Mouse (Mus musculus) midbrain, embryonic 15.5 days (tissue): ENCODE measurements around the gene Nfam1. TPM values are rescaled to one million over a fixed set of nuclear protein-coding genes. Genes with fewer than 3 reads are reported as not detected.
"Not testable (repeated sequence)": the region's sequence is repeated elsewhere in the genome, so short reads cannot be mapped to it uniquely, and the experiment has no call there.

Experiments used
- ATAC-seq: fragments of 200-750 bp; cut with Nextera tagmentation; replicated peaks from 2 replicates; pipeline ENCODE4 v1.8.0; 2017; ENCODE audit warnings: moderate TSS enrichment
- H3K27ac ChIP-seq: fragments of 300-500 bp; sonication (generic); 2 replicates; pipeline ENCODE4 v1.5.1; 2015; ENCODE audit warnings: mild to moderate bottlenecking, inconsistent platforms
- H3K27me3 ChIP-seq: fragments of 300-500 bp; sonication (generic); replicated peaks from 2 replicates; pipeline ENCODE4 v1.6.1; 2015; ENCODE audit warnings: inconsistent platforms
- H3K36me3 ChIP-seq: fragments of 300-500 bp; sonication (generic); replicated peaks from 2 replicates; pipeline ENCODE4 v1.6.1; 2015; ENCODE audit warnings: inconsistent platforms
- H3K4me1 ChIP-seq: fragments of 300-500 bp; sonication (generic); 2 replicates; pipeline ENCODE4 v1.6.1; 2015; ENCODE audit warnings: inconsistent platforms
- H3K4me2 ChIP-seq: fragments of 300-500 bp; sonication (generic); 2 replicates; pipeline ENCODE4 v1.6.1; 2015; ENCODE audit warnings: inconsistent platforms, mild to moderate bottlenecking, moderate library complexity
- H3K4me3 ChIP-seq: fragments of 300-500 bp; sonication (generic); 2 replicates; pipeline ENCODE4 v1.5.1; 2015; ENCODE audit warnings: mild to moderate bottlenecking, inconsistent platforms
- H3K9ac ChIP-seq: fragments of 300-500 bp; sonication (generic); 2 replicates; pipeline ENCODE4 v1.6.1; 2015; ENCODE audit warnings: mild to moderate bottlenecking, inconsistent platforms
- H3K9me3 ChIP-seq: fragments of 300-500 bp; sonication (generic); 2 replicates; pipeline ENCODE4 v1.6.1; 2016; ENCODE audit warnings: inconsistent platforms
- WGBS: fragments of 180-500 bp; shearing (Covaris S2); methylation state at CpG from one replicate; pipeline ENCODE4 v1.1.7; 2015; ENCODE audit warnings: mixed read lengths; 5-methylcytosine and 5-hydroxymethylcytosine counted together
- polyA plus RNA-seq: library from polyadenylated mRNA; unstranded; fragments of >200 nt; fragmentation: Nextera tagmentation; extraction: Ambion mirVana; gene quantifications from 2 replicates; pipeline ENCODE4 v1.2.1, GENCODE M21; 2015

Gene Nfam1
- polyA plus RNA-seq, 1 experiment from 2014 or later, result 2.9 TPM

DNA sequence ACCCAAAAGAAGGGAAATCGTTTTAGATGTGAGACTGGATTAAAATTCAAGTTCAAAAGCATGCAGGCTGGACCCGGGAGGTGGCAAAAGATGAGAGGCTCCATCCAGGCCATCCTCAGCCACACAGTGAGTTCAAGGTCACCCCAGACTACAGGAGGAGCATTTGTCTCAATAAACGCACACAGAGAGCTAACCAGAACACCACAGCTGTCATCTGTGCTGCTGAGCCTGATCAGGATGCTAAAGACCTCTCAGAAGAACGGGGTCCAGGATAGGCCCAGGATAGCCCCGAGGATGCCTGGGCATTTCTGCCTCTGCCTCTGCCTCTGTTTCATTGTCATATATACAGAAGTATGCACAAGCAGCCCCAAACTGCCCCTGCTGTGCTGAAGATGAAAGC is 22.5 kb upstream of the Nfam1 start:
- ATAC-seq, result 0 out of 2 replicates have a peak, but pooled peaks have one; percentile 11
- 30% methylated on average over 5 of the region's 5 CpGs for WGBS

DNA sequence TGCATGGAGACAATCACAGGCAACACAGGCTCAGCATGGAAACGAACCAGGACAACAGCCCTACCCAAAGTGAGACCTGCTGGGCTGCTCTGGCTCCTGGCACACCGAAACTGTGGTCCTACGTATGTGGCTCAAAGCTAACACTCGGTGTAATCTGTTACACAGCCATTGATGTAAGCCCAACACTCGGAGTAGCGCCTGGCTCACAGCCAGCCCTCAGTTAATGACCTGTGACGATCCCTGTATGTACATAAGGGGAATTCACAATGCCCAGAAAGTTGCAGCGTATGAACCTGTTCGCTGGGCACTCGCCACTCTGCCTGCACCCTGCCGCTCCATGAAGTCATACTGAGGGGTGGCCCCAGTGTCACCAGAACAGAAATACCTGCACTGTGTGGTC is 20.2 kb upstream of the Nfam1 start:
- H3K27me3 ChIP-seq, result no peaks in the 10 kb centered on the region
- no peaks in the 10 kb centered on the region for H3K9me3 ChIP-seq
- no peak overlapping the region for H3K9ac ChIP-seq
- peaks cover 40% of the 10 kb centered on the region for H3K4me1 ChIP-seq
- ATAC-seq, result no peak
- H3K4me3 ChIP-seq, result no peak overlapping the region
- H3K36me3 ChIP-seq, result no peaks in the 10 kb centered on the region
- 36% methylated on average over 11 of the region's 11 CpGs for WGBS
- H3K4me2 ChIP-seq, result no peak overlapping the region
- H3K27ac ChIP-seq, result no peak overlapping the region

More for the DNA sequence above, 22.5 kb upstream of the Nfam1 start:
- Histone ChIP-seq H3K27me3 (no peaks in the 10 kb centered on the region), H3K4me3 (no peak overlapping the region), H3K36me3 (no peaks in the 10 kb centered on the region), H3K4me1 (peaks cover 56% of the 10 kb centered on the region), H3K4me2 (no peak overlapping the region), H3K27ac (peak overlapping the region; percentile 93), H3K9me3 (no peaks in the 10 kb centered on the region), H3K9ac (no peak overlapping the region)

DNA sequence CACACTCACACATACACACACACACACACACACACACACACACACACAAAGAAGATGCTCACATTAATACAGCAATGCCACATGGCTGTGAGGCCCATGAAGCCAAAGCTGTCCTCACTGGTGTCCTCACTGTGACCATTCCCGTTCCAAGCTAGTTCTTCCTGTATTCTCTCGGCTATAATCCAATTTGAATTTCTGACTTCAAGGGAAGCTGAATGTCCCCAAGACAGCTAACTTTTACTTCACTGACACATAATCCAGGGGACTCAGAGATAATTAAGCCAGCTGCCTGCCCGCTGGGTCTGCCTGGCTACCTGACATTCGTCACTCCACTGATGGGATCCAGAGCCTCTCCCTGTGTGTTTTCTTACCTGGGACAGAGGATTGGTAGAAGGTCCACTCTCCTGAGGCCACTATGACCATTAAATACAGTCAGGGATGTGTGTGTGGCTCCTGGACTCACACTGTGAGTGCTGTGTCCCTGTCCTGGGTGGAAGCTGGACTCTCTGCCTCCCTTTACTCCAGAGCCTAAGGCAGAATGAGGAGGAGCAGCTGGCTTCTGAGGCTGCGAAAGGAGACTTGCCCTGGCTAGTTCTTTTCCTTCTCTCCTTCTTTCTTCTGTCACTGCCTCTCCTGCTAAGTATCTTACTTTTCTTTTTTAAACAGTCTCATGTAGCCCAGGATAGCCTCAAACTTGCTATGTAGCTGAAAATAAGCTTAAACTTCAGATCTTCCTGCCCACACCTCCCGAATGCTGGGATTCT is 19.4 kb upstream of the Nfam1 start:
- Histone ChIP-seq H3K4me1 (peaks cover 36% of the 10 kb centered on the region), H3K27ac (no peak overlapping the region), H3K36me3 (no peaks in the 10 kb centered on the region), H3K4me3 (no peak overlapping the region), H3K9me3 (no peaks in the 10 kb centered on the region), H3K4me2 (no peak overlapping the region), H3K27me3 (no peaks in the 10 kb centered on the region), H3K9ac (no peak overlapping the region)
- ATAC-seq, result no peak
- WGBS, result 58% methylated on average over 6 of the region's 6 CpGs

DNA sequence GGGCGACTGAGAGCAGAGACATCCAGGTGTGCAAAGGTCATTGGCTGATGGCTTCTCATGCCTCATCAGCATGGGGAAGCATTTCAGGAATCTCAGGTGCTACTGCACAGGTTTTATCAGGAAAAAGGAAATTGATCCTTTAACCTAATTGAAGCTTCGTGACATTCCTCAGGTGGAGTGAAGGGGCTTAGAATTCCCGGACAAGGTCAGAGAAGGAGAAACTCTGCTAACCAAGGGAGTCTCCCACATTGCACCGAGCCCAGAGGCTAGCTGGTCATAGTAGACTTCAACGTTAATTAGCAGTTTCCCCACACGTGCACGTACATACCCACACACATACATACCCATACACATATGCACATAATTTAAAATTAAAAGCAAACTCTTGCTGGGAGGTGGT is 13.6 kb upstream of the Nfam1 start:
- no peaks in the 10 kb centered on the region for H3K27me3 ChIP-seq
- peaks cover 27% of the 10 kb centered on the region for H3K4me1 ChIP-seq
- H3K9me3 ChIP-seq, result no peaks in the 10 kb centered on the region
- H3K4me3 ChIP-seq, result no peak overlapping the region
- WGBS, result 86% methylated on average over 7 of the region's 7 CpGs
- no peak overlapping the region for H3K9ac ChIP-seq
- H3K36me3 ChIP-seq, result no peaks in the 10 kb centered on the region
- ATAC-seq, result no peak
- H3K27ac ChIP-seq, result no peak overlapping the region
- H3K4me2 ChIP-seq, result no peak overlapping the region

DNA sequence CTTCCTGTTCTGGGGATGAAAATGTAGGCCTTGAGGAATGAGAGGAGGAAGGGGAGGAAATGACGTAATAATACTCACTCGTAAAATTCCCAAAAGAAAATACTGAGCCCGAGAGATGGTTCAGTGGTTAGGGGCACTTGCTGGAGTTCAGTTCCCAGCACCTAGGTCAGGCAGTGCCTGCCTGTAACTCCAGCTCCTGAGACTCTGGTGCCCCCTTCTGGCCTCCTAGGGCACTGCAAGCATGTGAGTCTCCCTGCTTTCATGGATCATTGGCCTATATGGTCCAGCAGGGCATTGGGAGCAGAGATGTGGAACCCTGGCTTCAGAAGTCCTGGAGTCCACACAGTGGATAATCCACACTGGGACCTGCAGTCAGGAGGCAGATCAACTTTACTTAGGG is 13.2 kb upstream of the Nfam1 start:
- H3K36me3 ChIP-seq, result no peaks in the 10 kb centered on the region
- 93% methylated on average over 3 of the region's 3 CpGs for WGBS
- no peaks in the 10 kb centered on the region for H3K27me3 ChIP-seq
- no peak for ATAC-seq
- H3K4me1 ChIP-seq, result peaks cover 29% of the 10 kb centered on the region
- H3K9me3 ChIP-seq, result no peaks in the 10 kb centered on the region
- H3K27ac ChIP-seq, result no peak overlapping the region
- H3K4me2 ChIP-seq, result no peak overlapping the region
- no peak overlapping the region for H3K4me3 ChIP-seq
- no peak overlapping the region for H3K9ac ChIP-seq

DNA sequence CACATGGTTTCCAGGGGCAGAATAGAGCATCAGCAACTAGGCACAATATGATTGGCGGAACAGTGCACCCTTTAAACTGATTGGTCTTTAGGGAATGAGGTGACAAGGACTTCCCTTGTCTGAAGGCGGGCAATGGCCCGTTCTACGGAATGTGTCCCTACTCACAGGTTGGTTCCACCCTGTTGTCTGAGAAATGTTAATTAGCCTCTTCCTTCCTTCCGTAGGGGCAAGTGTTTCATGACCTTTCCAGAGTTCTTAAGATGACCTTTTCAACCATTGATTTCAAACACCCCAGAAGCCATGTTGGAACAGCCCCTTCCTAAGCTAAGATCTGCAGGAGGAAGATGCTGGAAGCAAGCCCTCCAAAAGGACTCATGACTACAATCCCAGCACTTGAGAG is 12.5 kb upstream of the Nfam1 start:
- not testable (repeated sequence) for H3K9me3 ChIP-seq, H3K9ac ChIP-seq, ATAC-seq, H3K27me3 ChIP-seq, H3K4me2 ChIP-seq, H3K36me3 ChIP-seq, H3K4me3 ChIP-seq, H3K27ac ChIP-seq
- H3K4me1 ChIP-seq, result peaks cover 31% of the 10 kb centered on the region
- WGBS, result 91% methylated on average over 5 of the region's 5 CpGs

DNA sequence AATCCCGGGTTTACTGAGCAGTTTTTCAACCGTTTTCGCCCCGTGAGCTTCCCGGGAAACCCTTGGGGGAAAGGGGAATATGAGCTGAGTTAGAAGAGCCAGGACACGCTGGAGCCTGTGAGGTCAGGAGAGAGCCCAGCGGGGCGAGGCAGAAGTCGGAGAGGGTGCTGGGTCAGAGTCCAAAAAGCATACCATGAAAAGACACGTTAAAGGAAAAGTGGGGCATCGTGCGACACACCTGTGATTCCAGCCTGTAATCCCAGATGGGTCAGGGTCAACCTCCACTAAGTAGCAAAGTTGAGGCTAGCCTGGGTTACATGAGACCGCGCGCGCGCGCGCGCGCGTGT is 10.2 kb upstream of the Nfam1 start:
- H3K9ac ChIP-seq, result peak overlapping the region; percentile 33
- H3K27me3 ChIP-seq, result no peaks in the 10 kb centered on the region; the same call in 1 of the 2 replicates
- H3K4me1 ChIP-seq, result peaks cover 40% of the 10 kb centered on the region
- 0 out of 2 replicates have a peak, but pooled peaks have one; percentile 3 for ATAC-seq
- no peaks in the 10 kb centered on the region for H3K9me3 ChIP-seq
- H3K27ac ChIP-seq, result peak overlapping the region; percentile 81
- 61% methylated on average over 22 of the region's 22 CpGs for WGBS
- peak overlapping the region; percentile 14 for H3K4me3 ChIP-seq
- peak overlapping the region; percentile 42 for H3K4me2 ChIP-seq
- H3K36me3 ChIP-seq, result no peaks in the 10 kb centered on the region

DNA sequence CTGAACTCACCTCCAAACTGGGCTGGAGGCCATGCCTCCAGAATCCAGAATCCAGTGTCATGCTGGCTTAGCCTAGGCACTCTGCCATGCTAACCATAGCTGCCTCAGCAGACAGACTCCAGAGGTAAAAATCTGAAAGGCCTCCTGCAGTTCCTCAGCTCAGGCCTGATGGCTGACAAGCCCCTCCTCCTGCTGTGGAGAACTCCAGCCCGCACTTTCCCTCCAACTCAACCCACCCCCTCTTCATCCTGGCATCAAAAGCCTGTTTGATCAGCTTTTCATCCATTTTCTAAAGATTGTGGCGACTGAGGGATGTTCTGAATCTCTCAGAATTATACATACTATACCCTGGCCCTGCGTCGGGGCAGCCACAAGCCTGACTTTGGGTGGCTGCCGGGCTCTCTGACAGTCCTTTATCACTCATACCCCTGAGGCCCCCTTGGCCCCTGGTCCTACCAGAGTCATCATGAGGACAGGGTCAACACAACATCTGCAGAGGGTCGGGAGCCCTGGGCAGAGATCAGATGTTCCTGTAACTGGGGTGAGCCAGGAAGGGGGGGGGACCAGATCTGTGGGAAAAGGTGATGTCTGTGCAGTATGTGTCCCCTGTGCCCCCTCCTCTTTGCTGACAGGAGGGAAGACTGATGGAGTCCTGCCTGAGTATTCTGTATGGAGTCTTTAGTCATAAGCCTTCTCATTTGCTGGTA is 9.7 kb upstream of the Nfam1 start:
- H3K4me3 ChIP-seq, result peak overlapping the region; percentile 14
- peaks cover 43% of the 10 kb centered on the region for H3K4me1 ChIP-seq
- 1% methylated on average over 6 of the region's 6 CpGs for WGBS
- H3K9me3 ChIP-seq, result no peaks in the 10 kb centered on the region
- peak; percentile 74 for ATAC-seq
- H3K36me3 ChIP-seq, result no peaks in the 10 kb centered on the region
- H3K9ac ChIP-seq, result peak overlapping the region; percentile 33
- no peaks in the 10 kb centered on the region; the same call in 1 of the 2 replicates for H3K27me3 ChIP-seq
- peak overlapping the region; percentile 81 for H3K27ac ChIP-seq
- H3K4me2 ChIP-seq, result peak overlapping the region; percentile 42

DNA sequence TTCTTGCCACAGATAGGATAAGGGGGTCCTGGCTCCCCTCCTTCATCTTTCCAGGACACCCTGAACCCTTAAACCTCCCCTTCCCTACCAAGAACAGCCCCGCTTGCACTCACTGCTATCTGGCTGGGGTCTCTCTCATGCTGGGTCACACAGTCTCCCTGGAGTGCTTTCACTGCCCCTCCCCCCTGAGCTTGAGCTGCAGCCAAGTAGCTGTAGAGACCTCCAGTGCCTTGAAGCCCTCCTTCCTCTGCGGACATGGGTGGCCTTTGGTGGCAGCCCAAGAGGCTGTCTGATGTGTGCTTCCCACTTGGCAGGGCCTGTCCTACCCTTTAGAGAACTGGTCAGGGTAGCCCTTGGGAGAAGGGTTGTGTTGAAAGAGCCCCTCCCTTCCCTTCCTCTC is 7.0 kb upstream of the Nfam1 start:
- no peak for ATAC-seq
- WGBS, result 38% methylated on average over 2 of the region's 2 CpGs
- peaks cover 55% of the 10 kb centered on the region for H3K4me1 ChIP-seq

DNA sequence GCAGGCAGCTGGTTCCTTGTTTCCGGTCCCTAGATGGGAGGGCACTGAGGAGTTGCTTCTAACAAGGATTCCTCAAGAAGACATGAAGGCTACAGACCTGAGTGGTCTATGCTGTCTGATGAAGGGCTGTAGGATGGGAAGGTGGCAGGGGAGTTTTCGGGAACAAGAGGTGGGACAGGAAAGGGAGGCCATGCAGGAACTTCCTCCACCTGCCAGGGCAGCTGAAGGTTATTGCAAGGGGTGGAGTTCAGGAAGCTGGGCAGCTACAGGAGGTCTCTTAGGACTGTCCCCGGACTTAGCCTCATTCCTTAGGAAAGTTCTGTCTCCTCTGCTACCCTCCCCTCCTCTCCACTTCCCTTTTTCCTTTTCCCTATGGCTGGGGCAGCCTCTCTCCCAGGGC is 5.7 kb upstream of the Nfam1 start:
- H3K4me2 ChIP-seq, result no peak overlapping the region
- H3K9me3 ChIP-seq, result no peaks in the 10 kb centered on the region
- H3K27me3 ChIP-seq, result peaks cover 8% of the 10 kb centered on the region; the same call in 1 of the 2 replicates
- H3K4me3 ChIP-seq, result no peak overlapping the region
- peaks cover 61% of the 10 kb centered on the region for H3K4me1 ChIP-seq
- no peak for ATAC-seq
- no peak overlapping the region for H3K9ac ChIP-seq
- H3K27ac ChIP-seq, result no peak overlapping the region
- WGBS, result 63% methylated on average over 3 of the region's 3 CpGs
- H3K36me3 ChIP-seq, result no peaks in the 10 kb centered on the region

More for the DNA sequence above, 7.0 kb upstream of the Nfam1 start:
- Histone ChIP-seq H3K27ac (no peak overlapping the region), H3K9me3 (no peaks in the 10 kb centered on the region), H3K4me3 (no peak overlapping the region), H3K27me3 (peaks cover 8% of the 10 kb centered on the region; the same call in 1 of the 2 replicates), H3K4me2 (no peak overlapping the region), H3K36me3 (no peaks in the 10 kb centered on the region), H3K9ac (no peak overlapping the region)

DNA sequence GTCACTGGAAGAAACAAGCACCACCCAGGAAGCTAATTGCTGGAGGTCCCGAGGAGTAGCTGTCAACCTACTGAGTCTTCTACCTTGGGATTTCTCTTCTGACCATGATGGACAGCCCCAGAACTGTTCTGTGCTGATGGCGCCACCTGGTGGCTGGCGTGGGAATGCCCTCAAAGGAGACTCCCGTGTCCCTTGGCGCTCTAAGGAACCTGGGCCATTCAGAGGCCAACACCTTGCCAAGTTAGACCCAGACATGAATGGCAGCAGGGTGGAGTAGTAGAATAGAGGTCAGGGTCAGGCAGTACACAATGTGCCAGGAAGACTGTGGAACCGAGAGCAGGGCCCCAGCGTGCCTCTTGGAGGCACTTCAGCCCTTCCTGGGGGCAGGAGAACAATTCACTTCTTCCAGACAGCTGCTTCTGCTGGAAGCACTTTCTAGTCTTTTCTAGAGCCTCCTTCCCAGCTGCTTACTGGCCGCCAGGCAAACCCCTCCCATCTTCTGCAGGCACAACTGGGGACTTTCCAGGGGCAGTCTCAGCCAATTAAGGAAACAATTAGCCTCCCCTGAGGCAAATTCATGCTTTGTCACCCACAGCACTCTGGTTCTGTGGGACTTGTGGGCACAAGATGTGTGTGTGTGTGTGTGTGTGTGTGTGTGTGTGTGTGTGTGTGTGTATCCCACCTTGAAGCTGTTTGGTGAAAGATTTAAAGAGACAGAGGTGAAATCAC is 4.8 kb upstream of the Nfam1 start:
- H3K9me3 ChIP-seq, result no peaks in the 10 kb centered on the region
- no peaks in the 10 kb centered on the region for H3K36me3 ChIP-seq
- H3K27me3 ChIP-seq, result peaks cover 8% of the 10 kb centered on the region; the same call in 1 of the 2 replicates
- H3K9ac ChIP-seq, result no peak overlapping the region
- ATAC-seq, result no peak; the same call in 1 of the 2 replicates
- H3K4me2 ChIP-seq, result no peak overlapping the region
- peaks cover 61% of the 10 kb centered on the region for H3K4me1 ChIP-seq
- 3% methylated on average over 8 of the region's 8 CpGs for WGBS
- no peak overlapping the region for H3K27ac ChIP-seq
- no peak overlapping the region for H3K4me3 ChIP-seq

DNA sequence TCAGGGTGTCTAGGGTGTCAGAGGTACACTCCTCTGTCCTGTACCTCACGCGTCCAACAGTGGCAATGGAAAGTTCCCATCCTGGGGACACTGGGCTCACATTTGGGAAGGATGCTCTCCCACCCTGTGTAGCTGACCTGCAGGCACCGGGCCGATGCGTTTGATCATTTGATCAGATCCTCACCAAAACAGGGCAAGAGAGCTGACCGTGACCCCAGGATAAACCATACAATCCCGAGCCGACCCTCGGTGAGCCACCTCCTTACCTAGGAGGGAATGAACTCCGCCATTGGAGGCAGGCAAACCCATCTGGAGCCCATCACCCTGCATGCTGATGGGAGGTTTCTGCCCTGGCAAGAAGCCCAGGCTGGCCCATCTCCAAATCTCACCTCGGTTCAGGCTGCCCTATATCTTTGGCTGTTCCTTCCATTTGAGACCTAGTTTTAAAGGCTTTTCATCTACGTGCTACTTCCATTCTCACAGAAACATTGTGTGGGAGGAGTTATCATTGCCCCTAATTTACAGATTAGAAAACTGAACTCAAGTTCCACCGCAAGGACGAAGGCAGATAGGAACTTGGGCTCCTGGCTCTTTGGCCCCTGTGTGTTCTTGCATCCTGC is 3.9 kb upstream of the Nfam1 start:
- no peak overlapping the region for H3K4me3 ChIP-seq
- 75% methylated on average over 14 of the region's 14 CpGs for WGBS
- no peak for ATAC-seq
- H3K9ac ChIP-seq, result no peak overlapping the region
- H3K27ac ChIP-seq, result no peak overlapping the region
- H3K36me3 ChIP-seq, result no peaks in the 10 kb centered on the region
- H3K4me1 ChIP-seq, result peaks cover 61% of the 10 kb centered on the region
- peaks cover 8% of the 10 kb centered on the region for H3K27me3 ChIP-seq
- H3K9me3 ChIP-seq, result no peaks in the 10 kb centered on the region
- no peak overlapping the region for H3K4me2 ChIP-seq
